Mouse (Mus musculus): ENCODE measurements at regions not wholly inside any gene's neighbourhood (a gene's known extent, or its start where the extent isn't known, plus 50 kb on each side); places are given as distances from the start of the nearest gene placed in this dataset.
A peak's percentile ranks its signal among the peaks of the same experiment; 100 is the strongest.

DNA sequence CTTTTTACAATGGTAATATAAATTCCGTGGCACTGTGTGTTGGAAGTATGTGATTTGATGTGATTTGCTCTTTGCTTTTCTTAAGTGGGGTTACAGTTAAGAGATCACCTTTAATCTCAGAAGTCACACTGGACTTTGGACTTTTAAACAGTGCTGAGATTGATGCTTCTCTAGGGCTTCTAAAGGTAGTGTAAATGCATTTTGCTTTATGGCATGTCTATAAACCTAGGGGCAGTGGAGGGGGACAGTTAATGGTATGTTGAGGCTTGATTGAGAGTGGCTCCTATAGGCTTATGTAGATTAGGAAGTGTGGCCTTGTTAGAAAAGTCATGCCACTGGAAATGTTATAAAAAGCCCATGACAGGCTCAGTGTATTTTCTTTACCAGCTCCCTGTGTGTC lies 735.3 kb downstream of the Nap1l3 start:
- no peak for DNase-seq (ENCODE audit: extremely low read depth, low read depth)

DNA sequence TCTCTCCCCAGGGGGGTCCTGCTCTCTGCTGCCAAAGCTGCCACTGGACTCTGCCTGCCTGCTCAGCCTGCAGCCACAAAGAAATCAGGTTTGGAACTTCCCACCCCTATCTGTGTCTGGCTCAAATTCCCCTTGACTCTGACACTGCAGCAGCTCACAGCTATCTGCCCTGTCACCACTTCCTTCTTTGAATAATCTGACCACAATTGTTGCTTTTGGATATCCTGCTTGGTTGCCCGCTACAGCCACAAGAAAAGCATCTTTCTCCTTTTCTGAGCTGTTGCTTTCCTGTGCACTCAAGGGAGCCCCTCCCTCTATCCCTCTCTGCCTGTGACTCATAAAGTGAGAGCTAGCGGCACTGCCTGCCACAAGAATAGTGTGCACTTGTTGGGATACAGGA lies 742.6 kb downstream of the Nap1l3 start:
- peak; percentile 92 for DNase-seq (ENCODE audit: extremely low read depth, low read depth)

DNA sequence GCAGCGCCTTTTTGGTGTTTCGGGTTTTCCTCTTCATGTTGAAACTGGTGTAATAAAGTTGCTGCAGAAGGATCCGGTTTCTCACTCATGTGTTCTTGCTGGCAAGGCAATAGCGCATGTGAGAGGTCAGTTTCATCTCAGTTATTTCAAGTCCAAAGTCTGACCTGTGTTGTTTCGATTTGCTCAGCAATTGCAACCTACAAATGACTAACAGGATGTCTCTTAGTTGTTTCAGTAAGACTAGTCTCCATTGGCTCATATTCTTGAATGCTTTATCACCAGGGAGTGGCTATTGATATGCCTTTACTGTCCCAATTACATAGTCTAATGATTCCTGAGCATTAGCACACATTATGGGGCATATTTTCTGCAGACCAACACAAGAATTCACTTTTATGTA lies 751.7 kb downstream of the Nap1l3 start:
- DNase-seq (ENCODE audit: extremely low read depth, low read depth) = no peak

DNA sequence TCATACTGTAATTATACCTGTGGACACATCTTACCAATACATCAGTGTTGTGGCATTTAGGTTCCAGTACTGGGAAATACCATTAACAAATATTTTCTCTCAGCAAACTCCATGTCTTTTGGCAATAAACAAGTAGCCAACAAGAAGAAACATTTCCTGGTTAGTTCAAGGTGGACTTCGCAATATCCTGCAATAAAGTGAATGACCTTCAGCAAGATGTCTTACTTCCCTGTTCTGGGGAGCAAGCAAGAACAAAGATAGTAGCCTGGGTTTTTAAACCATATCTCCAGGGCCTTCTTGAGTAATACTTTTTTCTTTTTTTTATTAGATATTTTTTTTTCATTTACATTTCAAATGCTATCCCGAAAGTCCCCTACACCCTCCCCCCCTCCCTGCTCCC lies 760.0 kb downstream of the Nap1l3 start:
- no peak for DNase-seq (ENCODE audit: extremely low read depth, low read depth)

DNA sequence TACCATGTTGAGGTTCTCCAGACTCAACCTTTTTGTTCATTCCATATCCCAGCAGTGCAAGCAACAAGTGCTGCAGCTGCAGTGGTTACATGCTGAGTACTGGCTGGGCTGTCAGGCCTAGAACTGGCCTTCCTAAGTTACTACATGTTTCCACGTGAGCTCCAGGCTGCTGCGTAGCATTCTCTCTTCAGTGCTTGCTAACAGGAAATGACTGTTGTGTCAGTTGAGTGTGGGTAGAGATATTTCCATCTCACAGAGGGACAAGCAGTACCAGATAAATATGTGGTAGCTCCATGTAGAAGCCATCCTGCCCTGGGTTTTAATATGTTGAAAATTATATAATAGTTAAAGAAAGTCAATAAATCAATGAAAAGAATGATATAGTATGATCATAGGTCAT lies 785.1 kb downstream of the Nap1l3 start:
- no peak for DNase-seq (ENCODE audit: extremely low read depth, low read depth)

DNA sequence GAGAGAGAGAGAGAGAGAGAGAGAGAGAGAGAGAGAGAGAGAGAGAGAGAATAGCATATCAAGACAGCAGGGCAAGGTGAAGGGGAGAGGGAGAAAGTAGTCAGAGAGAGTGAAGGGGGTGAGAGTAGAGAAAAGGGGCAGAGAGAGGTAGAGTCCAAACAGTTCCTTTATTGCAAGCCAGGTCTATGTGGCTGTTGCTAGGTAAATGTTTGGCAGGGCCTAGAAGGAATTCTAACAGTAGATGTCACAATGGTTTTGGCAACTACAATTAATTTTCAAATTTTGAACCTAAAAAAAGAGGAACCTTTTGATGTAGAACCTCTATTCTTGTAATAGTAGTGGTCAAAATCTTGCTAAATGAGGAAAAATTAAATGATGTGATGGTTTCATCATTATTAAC lies 804.3 kb downstream of the Nap1l3 start:
- DNase-seq (ENCODE audit: extremely low read depth, low read depth) = no peak

Data from MEL-GATA-1-ER (cell line).